Mouse (Mus musculus) CD4-positive, CD25-positive, alpha-beta regulatory T cell, adult 4 months (primary cell): ENCODE data around the gene Armcx4. TPM values are rescaled to one million over a fixed set of nuclear protein-coding genes. Genes with fewer than 3 reads are reported as not detected.

Experiments
- polyA plus RNA-seq, 2 experiments: library from polyadenylated mRNA; unstranded; fragments of 100-300 nt; shearing (Covaris generic); gene quantifications; one replicate each; pipeline ENCODE4 v1.2.1; 2017

Gene Armcx4
- polyA plus RNA-seq, 2 experiments from 2014 or later: 0.51 to 0.71 TPM

Other genes with a start within 250 kb of the Armcx4 start
- gene Taf7l, start 210.0 kb upstream of the Armcx4 start, polyA plus RNA-seq: not detected
- gene Timm8a1, start 144.7 kb upstream of the Armcx4 start, polyA plus RNA-seq: 10 to 100 TPM; 28.8 to 36.1 TPM
- 1 to 10 TPM in 1 of 2 experiments, under 1 TPM in 1; 0.38 to 2.2 TPM for gene Btk, start 102.9 kb upstream of the Armcx4 start, polyA plus RNA-seq
- gene Rpl36a, start 100.9 kb upstream of the Armcx4 start, polyA plus RNA-seq: 100 to 1,000 TPM; 553 to 695 TPM
- 1 to 10 TPM; 3.4 to 4.9 TPM for gene Gla, start 85.4 kb upstream of the Armcx4 start, polyA plus RNA-seq
- gene Hnrnph2, start 85.3 kb upstream of the Armcx4 start, polyA plus RNA-seq: 100 to 1,000 TPM in 1 of 2 experiments, 10 to 100 TPM in 1; 93.8 to 139 TPM
- 1 to 10 TPM; 2.7 to 3.7 TPM for gene Armcx1, start 31.4 kb downstream of the Armcx4 start, polyA plus RNA-seq
- gene Armcx6, start 64.9 kb downstream of the Armcx4 start, polyA plus RNA-seq: 1 to 10 TPM; 1.3 to 1.9 TPM
- gene Armcx3, start 70.1 kb downstream of the Armcx4 start, polyA plus RNA-seq: 10 to 100 TPM; 12.5 to 18.9 TPM
- 10 to 100 TPM in 1 of 2 experiments, 1 to 10 TPM in 1; 7.5 to 15.3 TPM for gene Armcx2, start 122.7 kb downstream of the Armcx4 start, polyA plus RNA-seq